Mouse (Mus musculus): ENCODE measurements at regions not wholly inside any gene's neighbourhood (a gene's known extent, or its start where the extent isn't known, plus 50 kb on each side); places are given as distances from the start of the nearest gene placed in this dataset.

- Histone ChIP-seq H3K4me1 (ENCODE audit: insufficient read depth) (no peaks in the 10 kb centered on the region), H3K27me3 (ENCODE audit: insufficient read depth, low read length) (no peaks in the 10 kb centered on the region), H3K9me3 (ENCODE audit: low read length) (no peaks in the 10 kb centered on the region), H3K9ac (replicated peaks) (no peak overlapping the region), H3K4me3 (ENCODE audit: low read depth, low read length) (no peak overlapping the region), H3K4me2 (ENCODE audit: low read depth, low read length) (no peak overlapping the region), H3K36me3 (replicated peaks; ENCODE audit: insufficient read depth, low read length) (no peaks in the 10 kb centered on the region), H3K27ac (ENCODE audit: low read depth) (no peak overlapping the region)
- ATAC-seq: no peak
- TF ChIP-seq CTCF (IDR thresholded peaks at IDR 0.05; ENCODE audit: low read depth) (no peak), EP300 (IDR thresholded peaks at IDR 0.05; ENCODE audit: low read depth) (no peak)
- WGBS (ENCODE audit: insufficient replicate concordance): 48% methylated on average over 2 of the region's 2 CpGs
- DNase-seq: no peak
Measured at GRCm38 (mm10) chr1:137874361-137874760, 301.1 kb downstream of the Ptprc start.

- WGBS (ENCODE audit: insufficient replicate concordance): 48% methylated on average over 1 of the region's 1 CpGs
Measured at GRCm38 (mm10) chr1:137873628-137874027, 301.9 kb downstream of the Ptprc start.

GRCm38 (mm10) chr1:137865030-137865429 is 310.5 kb downstream of the Ptprc start:
- Histone ChIP-seq H3K27me3 (ENCODE audit: insufficient read depth, low read length) (no peaks in the 10 kb centered on the region), H3K36me3 (replicated peaks; ENCODE audit: insufficient read depth, low read length) (no peaks in the 10 kb centered on the region), H3K4me1 (ENCODE audit: insufficient read depth) (no peaks in the 10 kb centered on the region), H3K27ac (ENCODE audit: low read depth) (no peak overlapping the region), H3K9ac (replicated peaks) (no peak overlapping the region), H3K4me3 (ENCODE audit: low read depth, low read length) (no peak overlapping the region), H3K9me3 (ENCODE audit: low read length) (no peaks in the 10 kb centered on the region), H3K4me2 (ENCODE audit: low read depth, low read length) (no peak overlapping the region)
- DNase-seq (no peak), ATAC-seq (no peak)
- TF ChIP-seq CTCF (IDR thresholded peaks at IDR 0.05; ENCODE audit: low read depth) (no peak), EP300 (IDR thresholded peaks at IDR 0.05; ENCODE audit: low read depth) (no peak)
- 46% methylated on average over 1 of the region's 1 CpGs for WGBS (ENCODE audit: insufficient replicate concordance)

More at GRCm38 (mm10) chr1:137873628-137874027, 301.9 kb downstream of the Ptprc start:
- Histone ChIP-seq H3K4me3 (ENCODE audit: low read depth, low read length) (no peak overlapping the region), H3K36me3 (replicated peaks; ENCODE audit: insufficient read depth, low read length) (no peaks in the 10 kb centered on the region), H3K27ac (ENCODE audit: low read depth) (no peak overlapping the region), H3K9me3 (ENCODE audit: low read length) (no peaks in the 10 kb centered on the region), H3K27me3 (ENCODE audit: insufficient read depth, low read length) (no peaks in the 10 kb centered on the region), H3K4me2 (ENCODE audit: low read depth, low read length) (no peak overlapping the region), H3K4me1 (ENCODE audit: insufficient read depth) (no peaks in the 10 kb centered on the region), H3K9ac (replicated peaks) (no peak overlapping the region)
- no peak for TF ChIP-seq EP300 (IDR thresholded peaks at IDR 0.05; ENCODE audit: low read depth)
- no peak for ATAC-seq
- no peak for DNase-seq

- Histone ChIP-seq H3K4me1 (ENCODE audit: insufficient read depth) (no peaks in the 10 kb centered on the region), H3K36me3 (replicated peaks; ENCODE audit: insufficient read depth, low read length) (no peaks in the 10 kb centered on the region), H3K27me3 (ENCODE audit: insufficient read depth, low read length) (no peaks in the 10 kb centered on the region), H3K4me2 (ENCODE audit: low read depth, low read length) (no peak overlapping the region), H3K9ac (replicated peaks) (no peak overlapping the region), H3K27ac (ENCODE audit: low read depth) (no peak overlapping the region), H3K4me3 (ENCODE audit: low read depth, low read length) (no peak overlapping the region), H3K9me3 (ENCODE audit: low read length) (no peaks in the 10 kb centered on the region)
- DNase-seq (no peak), ATAC-seq (no peak)
- TF ChIP-seq CTCF (IDR thresholded peaks at IDR 0.05; ENCODE audit: low read depth): no peak
- no peak for TF ChIP-seq EP300 (IDR thresholded peaks at IDR 0.05; ENCODE audit: low read depth)
- 85% methylated on average over 7 of the region's 7 CpGs for WGBS (ENCODE audit: insufficient replicate concordance)
Measured at GRCm38 (mm10) chr1:137863506-137863905, 312.0 kb downstream of the Ptprc start.

- WGBS (ENCODE audit: insufficient replicate concordance): 19% methylated on average over 2 of the region's 2 CpGs
- H3K27me3 ChIP-seq (ENCODE audit: insufficient read depth, low read length): no peaks in the 10 kb centered on the region
- no peak for TF ChIP-seq EP300 (IDR thresholded peaks at IDR 0.05; ENCODE audit: low read depth)
- no peak for TF ChIP-seq CTCF (IDR thresholded peaks at IDR 0.05; ENCODE audit: low read depth)
- H3K36me3 ChIP-seq (replicated peaks; ENCODE audit: insufficient read depth, low read length): no peaks in the 10 kb centered on the region
- no peak overlapping the region for H3K9ac ChIP-seq (replicated peaks)
- no peak overlapping the region for H3K4me3 ChIP-seq (ENCODE audit: low read depth, low read length)
- H3K4me2 ChIP-seq (ENCODE audit: low read depth, low read length): no peak overlapping the region
- no peak overlapping the region for H3K27ac ChIP-seq (ENCODE audit: low read depth)
- ATAC-seq (no peak), DNase-seq (no peak)
- H3K4me1 ChIP-seq (ENCODE audit: insufficient read depth): no peaks in the 10 kb centered on the region
- no peaks in the 10 kb centered on the region for H3K9me3 ChIP-seq (ENCODE audit: low read length)
Measured at GRCm38 (mm10) chr1:137852262-137852661, 323.2 kb downstream of the Ptprc start.

GRCm38 (mm10) chr1:137847311-137847923 is 328.1 kb downstream of the Ptprc start:
- Histone ChIP-seq H3K36me3 (replicated peaks; ENCODE audit: insufficient read depth, low read length) (no peaks in the 10 kb centered on the region), H3K27me3 (ENCODE audit: insufficient read depth, low read length) (no peaks in the 10 kb centered on the region), H3K4me2 (ENCODE audit: low read depth, low read length) (no peak overlapping the region), H3K9me3 (ENCODE audit: low read length) (no peaks in the 10 kb centered on the region), H3K9ac (replicated peaks) (no peak overlapping the region), H3K4me3 (ENCODE audit: low read depth, low read length) (no peak overlapping the region), H3K4me1 (ENCODE audit: insufficient read depth) (no peaks in the 10 kb centered on the region), H3K27ac (ENCODE audit: low read depth) (no peak overlapping the region)
- WGBS (ENCODE audit: insufficient replicate concordance): 81% methylated on average over 10 of the region's 10 CpGs
- ATAC-seq (no peak), DNase-seq (no peak)
- TF ChIP-seq CTCF (IDR thresholded peaks at IDR 0.05; ENCODE audit: low read depth): no peak
- TF ChIP-seq EP300 (IDR thresholded peaks at IDR 0.05; ENCODE audit: low read depth): no peak

- 64% methylated on average over 1 of the region's 1 CpGs for WGBS (ENCODE audit: insufficient replicate concordance)
Measured at GRCm38 (mm10) chr1:137846857-137847256, 328.7 kb downstream of the Ptprc start.

More at GRCm38 (mm10) chr1:137846857-137847256, 328.7 kb downstream of the Ptprc start:
- no peak overlapping the region for H3K27ac ChIP-seq (ENCODE audit: low read depth)
- no peak overlapping the region for H3K4me2 ChIP-seq (ENCODE audit: low read depth, low read length)
- no peaks in the 10 kb centered on the region for H3K4me1 ChIP-seq (ENCODE audit: insufficient read depth)
- ATAC-seq (no peak), DNase-seq (no peak)
- no peaks in the 10 kb centered on the region for H3K27me3 ChIP-seq (ENCODE audit: insufficient read depth, low read length)
- TF ChIP-seq CTCF (IDR thresholded peaks at IDR 0.05; ENCODE audit: low read depth): no peak
- no peak for TF ChIP-seq EP300 (IDR thresholded peaks at IDR 0.05; ENCODE audit: low read depth)
- H3K4me3 ChIP-seq (ENCODE audit: low read depth, low read length): no peak overlapping the region
- no peaks in the 10 kb centered on the region for H3K36me3 ChIP-seq (replicated peaks; ENCODE audit: insufficient read depth, low read length)
- H3K9me3 ChIP-seq (ENCODE audit: low read length): no peaks in the 10 kb centered on the region
- H3K9ac ChIP-seq (replicated peaks): no peak overlapping the region
